Mouse (Mus musculus): ENCODE measurements around the gene Lactbl1. TPM values are rescaled to one million over a fixed set of nuclear protein-coding genes. Genes with fewer than 3 reads are reported as not detected.

Lactbl1 gene
- total RNA-seq, 2 experiments from 2014 or later = 0.22 to 0.25 TPM

DNA sequence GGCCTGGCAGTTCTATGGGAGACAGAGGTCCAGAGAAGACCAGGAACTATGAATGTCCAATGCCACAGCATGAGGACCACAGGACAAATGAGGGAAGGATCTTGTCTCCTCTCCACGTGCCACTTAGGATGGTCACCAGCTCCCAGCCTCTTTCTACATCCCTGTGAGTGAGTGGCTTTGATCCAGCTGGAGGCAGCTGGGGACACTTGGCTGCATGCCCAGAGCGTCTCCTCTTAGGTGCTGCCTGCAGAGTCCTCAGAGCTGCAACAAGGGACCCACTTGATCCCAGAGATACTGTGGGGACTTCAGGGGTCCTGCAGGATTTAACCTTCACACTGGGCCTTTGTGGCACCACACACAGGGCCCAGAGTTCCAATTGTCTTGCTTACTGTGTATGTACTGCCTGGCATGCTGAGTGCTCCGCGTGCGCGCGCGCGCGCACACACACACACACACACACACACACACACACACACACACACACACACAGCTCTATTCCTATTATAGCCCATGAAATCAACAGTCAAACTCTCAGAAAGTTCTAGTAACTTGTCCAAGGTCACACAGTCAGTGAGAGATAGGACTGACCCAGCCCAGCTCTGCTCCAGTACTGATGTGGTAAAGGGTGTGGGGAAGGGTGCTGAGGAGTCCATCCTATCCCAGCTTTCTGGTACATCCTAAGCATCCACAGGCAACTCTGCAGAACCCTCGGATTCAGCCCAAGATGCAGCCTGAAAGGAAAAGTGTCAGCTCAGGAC, 9.0 kb downstream of the Lactbl1 start:
- DNase-seq (ENCODE audit: low spot score in 2 of 2) = peak; percentile 65 to 88

DNA sequence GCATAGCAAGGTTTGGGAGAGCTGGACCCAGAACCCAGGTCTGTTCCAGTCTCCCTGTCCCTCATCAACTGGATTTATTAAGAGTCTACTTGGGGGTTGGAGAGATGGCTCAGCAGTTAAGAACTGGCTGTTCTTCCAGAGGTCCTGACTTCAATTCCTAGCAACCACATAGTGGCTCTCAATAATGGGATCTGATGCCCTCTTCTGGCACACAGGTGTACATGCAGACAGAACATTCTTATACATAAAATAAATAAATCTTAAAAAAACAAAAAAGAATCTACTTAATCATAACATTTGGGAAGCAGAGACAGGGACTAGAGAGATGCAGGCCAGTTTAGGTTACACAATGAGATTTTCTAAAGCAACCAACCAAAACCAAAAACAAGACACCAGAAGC, 13.6 kb downstream of the Lactbl1 start:
- intact Hi-C loops (cut with DNase I) = no loop called here
- DNase-seq (ENCODE audit: low spot score in 2 of 2) = no peak

More for the DNA sequence above, 9.0 kb downstream of the Lactbl1 start:
- intact Hi-C loops (cut with DNase I) = no loop called here

DNA sequence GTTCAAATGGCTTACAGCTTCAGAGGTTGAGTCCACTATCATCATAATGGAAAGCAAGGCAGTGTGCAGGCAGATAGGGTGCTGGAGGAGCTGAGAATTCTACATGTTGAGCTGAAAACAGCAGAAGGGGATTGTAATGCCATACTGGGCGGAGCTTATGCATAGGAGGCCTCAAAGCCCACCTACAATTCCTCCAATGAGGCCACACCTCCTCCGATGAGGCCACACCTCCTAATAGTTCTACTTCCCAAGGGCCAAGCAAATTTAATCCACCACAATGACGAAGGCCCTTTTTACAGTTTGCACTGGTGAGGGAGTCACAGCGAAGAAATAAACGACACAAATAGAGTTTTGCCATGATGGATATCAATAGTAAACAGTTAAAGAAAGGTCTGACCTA, 14.1 kb downstream of the Lactbl1 start:
- no peak for DNase-seq (ENCODE audit: low spot score in 2 of 2)
- intact Hi-C loops (cut with DNase I) = no loop called here

DNA sequence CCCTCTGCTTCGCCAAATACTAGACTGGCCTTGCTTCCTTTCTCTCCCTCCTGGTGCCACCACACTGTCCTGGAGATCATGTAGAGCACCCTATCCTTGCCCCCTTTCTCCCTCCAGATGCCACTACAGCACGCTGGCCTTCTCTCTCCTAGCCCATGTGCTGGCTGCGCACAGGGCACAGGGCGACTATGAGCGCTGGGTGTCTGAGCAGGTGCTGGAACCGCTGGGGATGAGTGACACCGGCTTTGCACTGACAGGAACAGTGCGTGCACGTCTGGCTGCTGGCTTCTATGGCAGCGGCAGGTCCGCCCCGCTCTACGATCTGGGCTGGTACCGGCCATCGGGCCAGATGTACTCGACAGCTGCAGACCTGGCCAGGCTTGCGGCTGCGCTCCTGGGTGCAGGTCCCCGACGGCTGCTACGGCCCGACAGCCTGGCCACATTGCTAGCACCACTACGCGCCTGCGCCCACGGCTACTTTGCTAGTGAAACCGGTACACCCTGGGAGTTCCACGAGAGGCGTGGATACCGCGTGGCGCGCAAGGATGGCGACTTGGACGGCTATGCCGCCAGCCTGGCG, 14.7 kb downstream of the Lactbl1 start:
- intact Hi-C loops (cut with DNase I) = no loop called here
- DNase-seq (ENCODE audit: low spot score in 2 of 2) = no peak

DNA sequence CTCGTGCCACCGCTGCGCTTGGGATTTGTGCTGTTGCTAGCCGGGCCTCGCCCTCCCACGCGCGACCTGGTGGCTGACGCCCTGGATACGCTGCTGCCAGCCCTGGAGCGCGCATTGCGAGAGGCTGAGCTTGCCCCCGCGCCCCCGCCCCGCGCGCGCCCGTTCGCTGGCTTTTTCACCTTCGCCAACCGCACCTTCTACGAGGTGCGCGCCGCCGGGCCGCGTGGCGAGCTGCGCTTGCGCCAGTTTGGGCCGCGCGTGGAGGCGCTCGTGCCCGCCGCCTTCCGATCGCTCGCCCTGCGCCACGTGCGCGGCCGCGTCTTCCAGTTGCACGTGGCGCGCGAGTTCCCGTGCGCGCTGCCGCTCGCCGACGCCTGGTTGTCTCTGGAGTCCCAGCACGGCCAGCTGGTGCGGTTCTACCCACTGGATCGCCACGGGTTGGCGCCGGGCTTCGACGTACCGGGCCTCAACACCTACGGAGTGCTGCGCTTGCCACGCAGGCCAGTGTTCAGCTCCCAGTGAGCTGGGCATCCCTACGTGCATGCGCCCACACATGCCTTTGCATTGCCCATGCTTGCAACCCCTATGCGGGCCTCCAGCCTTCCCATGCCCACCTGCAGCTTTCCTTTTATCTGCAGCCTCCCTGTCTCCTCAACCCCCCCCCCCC, 15.3 kb downstream of the Lactbl1 start:
- intact Hi-C loops (cut with DNase I) = no loop called here
- DNase-seq (ENCODE audit: low spot score in 2 of 2) = peak; percentile 82 to 90

DNA sequence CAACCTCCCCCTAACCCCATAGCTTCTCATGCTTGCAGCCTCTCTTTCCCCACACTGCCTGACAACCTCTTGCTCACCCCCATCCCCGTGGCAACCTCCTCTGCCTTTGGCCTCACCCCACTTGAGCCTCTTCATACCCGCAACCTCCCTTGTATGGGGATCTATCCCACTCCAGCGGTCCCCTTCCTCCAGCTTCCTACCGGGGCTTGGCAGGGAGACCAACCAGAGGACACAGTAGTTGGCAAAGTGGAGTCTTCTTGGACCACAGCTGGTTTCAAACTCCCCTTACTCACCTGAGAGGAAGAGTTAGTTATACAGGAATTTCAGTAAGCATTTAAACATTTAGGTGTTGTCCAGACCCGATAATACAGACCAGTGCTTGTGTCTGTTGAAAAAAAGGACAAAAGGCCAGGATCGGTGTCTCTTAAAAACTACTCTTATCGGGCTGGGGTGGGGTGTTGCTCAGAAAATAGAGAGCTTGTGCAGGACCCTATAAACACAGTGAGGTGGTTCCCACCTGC, 15.9 kb downstream of the Lactbl1 start:
- no peak for DNase-seq (ENCODE audit: low spot score in 2 of 2)
- intact Hi-C loops (cut with DNase I) = no loop called here

DNA sequence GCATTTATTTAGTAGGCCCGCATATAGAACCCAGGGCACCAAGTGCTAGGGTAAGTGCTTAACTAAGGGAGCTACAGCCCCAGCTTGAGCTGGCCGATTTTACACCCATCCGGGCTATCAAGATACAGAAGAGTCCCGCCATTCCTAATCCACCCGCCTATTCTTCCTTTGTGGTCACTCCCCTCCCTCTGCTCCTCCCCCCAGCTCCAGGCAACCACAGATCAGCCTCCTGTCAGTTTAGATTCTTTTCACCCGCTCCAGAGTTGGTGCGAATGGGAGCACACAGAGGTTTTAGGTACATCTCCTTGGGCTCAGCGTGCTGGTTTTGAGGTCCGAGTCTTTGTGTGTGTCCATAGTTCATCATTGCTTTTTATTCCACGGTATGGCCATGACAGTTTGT, 16.5 kb downstream of the Lactbl1 start:
- DNase-seq (ENCODE audit: low spot score in 2 of 2) = no peak
- intact Hi-C loops (cut with DNase I) = no loop called here

DNA sequence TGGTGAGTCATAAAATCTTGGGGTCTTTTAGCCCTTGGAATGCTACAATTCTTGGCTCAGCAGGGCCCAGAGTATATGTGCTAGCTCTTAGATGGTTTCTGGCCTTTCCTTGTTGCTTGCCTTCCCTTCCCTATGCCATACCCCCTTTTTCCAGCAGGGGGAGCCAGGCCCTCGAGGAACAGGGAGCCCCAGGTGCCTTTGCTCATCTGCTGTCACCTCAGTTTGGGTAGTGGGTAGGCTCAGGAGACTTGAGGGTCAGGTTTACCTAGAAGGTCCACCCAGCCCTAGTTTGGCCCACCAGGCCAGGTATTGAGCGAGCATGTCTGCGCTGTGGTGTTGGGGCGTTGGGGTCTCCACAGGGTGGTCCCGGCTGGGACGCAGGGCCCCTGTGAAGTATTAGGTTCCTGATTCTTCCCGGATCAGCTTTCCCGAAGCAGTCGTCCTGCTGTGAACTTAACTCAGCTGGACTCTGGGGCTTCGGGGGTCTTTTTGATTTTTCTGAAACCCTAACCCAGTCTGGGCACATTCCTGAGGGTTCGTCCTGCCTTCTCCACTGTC, 26.6 kb downstream of the Lactbl1 start:
- peak; percentile 91 to 92 for DNase-seq (ENCODE audit: low spot score in 2 of 2)
- intact Hi-C loops (cut with DNase I) = loop anchor here (5.0 kb wide), 1 partner anchor 423 kb away; no protein-coding TSS in a partner anchor

DNA sequence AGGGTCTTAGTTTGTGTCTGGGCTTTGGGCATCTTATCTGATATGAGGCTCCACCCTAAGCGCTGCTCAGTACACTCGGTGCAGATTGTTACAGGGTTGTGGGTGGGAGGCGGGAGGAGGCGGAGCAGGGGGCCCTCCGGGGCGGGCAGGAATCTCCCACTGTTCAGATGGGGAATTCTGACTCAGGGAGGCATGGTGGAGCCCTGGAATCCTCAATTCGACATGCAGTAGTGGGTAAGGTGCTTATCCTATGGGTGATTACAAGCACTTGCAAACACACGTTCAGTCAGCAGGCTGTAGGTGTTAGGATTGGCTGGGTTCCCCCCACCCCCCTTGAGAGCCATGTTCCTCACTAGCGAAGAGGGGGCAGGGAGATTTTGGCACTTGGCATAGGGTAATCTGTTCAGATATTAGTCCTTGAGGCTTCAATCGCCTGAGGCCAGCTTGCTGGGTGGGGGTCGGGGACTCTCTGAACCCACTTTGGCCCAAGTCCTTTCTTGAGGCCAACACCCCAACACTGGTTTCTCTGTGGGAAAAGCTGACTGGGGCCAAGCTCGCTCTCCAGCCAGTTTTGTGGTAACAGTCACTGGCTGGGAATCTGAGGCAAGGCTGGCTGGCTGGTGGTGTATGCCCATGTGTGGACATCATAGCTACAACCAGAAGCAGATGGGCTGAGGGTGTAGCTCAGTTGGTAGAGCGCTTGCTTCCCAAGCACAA, 27.2 kb downstream of the Lactbl1 start:
- peak; percentile 37 to 52 for DNase-seq (ENCODE audit: low spot score in 2 of 2)
- intact Hi-C loops (cut with DNase I) = loop anchor here (2.0 to 5.0 kb wide), 3 partner anchors 227 to 423 kb away; no protein-coding TSS in a partner anchor

DNA sequence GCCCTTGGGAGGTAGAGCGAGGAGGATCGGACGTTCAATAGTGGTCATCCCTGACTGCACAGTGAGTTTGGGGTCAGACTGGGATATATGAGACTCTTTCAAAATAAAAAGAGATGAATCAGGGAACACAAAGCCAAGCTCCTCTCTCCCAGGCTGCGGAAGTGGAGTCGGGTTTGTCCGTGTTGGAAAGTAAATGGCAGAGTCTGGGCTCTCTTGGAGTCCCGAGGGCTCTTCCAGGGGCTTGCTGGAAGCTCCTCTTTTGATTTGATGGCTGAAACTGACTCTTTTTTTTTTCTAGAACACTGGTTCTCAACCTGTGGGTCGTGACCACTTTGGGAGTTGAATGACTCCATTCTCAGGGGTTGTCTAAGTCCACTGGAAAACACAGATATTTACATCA, 27.8 kb downstream of the Lactbl1 start:
- DNase-seq (ENCODE audit: low spot score in 2 of 2) = no peak
- intact Hi-C loops (cut with DNase I) = loop anchor here (2.0 to 5.0 kb wide), 2 partner anchors 227 to 327 kb away; no protein-coding TSS in a partner anchor

DNA sequence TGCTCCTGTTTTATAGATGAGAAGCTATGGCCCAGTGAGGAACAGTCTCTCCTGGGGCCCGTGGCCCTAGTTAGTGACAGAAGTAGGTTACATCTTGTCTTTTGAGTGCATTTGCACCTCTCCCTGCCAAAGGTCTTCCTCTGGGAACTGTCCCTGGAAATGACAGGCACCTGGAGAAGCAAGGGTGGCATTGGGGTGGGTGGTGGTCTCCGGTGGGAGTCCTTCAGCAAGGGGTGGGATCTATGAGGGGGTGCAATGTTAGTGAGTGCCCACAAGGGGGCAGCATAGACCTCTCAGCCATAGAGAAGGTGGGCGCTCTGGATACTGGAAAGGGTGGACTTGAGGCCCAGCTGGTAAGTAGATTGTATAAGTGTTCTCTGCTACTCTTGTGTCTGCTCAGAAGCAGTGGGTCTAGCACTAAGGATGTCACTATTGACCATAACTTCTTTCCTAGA, 29.0 kb downstream of the Lactbl1 start:
- intact Hi-C loops (cut with DNase I) = loop anchor here (2.0 to 5.0 kb wide), 2 partner anchors 225 to 326 kb away; no protein-coding TSS in a partner anchor

DNA sequence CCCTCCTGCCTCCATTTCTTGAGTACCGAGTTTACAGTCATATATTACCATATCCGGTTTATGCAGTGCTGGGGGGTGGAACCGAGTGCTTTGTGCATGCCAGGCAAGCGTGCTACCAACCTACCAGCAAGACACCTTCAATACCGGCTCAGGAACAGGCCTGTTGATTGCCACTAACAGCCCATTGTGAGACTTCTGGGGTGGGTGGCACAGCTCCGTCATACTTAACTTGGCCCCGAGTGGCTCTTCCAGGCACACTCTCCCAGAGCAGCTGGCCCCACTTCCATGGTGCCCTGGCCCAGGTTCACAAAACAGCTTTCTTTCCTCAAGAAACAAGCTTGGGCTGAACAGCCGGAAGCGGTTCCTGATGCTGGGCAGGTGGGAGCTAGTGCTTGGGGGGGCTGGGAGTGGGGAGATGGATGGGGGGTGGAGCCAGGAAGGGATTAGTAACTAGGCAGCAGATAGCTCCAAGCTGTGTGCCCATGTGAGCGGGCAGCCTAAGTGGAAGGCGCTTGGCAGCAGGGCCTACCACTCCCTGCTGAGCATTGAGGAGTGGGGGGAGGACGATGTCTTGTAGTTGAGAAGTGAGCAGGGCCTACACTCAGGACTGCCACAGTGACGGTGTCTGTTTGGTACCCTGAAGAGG, 29.6 kb downstream of the Lactbl1 start:
- intact Hi-C loops (cut with DNase I) = loop anchor here (2.0 to 5.0 kb wide), 2 partner anchors 225 to 325 kb away; no protein-coding TSS in a partner anchor
- peak; percentile 44 to 80 for DNase-seq (ENCODE audit: low spot score in 2 of 2)

More for the DNA sequence above, 29.0 kb downstream of the Lactbl1 start:
- peak in 1 of 2 experiments; percentile 76 for DNase-seq (ENCODE audit: low spot score in 2 of 2)

DNA sequence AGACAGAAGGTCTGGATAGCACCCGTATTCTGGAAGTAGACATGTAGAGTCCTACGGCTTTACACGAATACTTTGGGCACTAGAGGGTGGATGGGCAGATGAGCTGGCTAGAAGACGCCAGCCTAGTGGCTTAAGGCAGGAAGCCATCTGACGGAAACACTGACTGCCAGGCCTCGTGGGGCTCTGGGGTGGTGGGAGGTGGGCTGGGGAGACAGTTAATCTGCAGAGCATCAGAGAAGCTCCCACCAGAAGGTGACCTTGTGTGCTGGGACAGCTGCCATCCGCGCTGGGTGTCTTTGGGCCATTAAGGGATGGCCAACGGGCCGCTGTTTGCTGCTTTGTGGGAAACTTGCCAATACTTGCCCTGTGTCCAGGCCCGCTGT, 30.1 kb downstream of the Lactbl1 start:
- intact Hi-C loops (cut with DNase I) = loop anchor here (5.0 kb wide), 1 partner anchor 325 kb away; no protein-coding TSS in a partner anchor
- no peak for DNase-seq (ENCODE audit: low spot score in 2 of 2)

DNA sequence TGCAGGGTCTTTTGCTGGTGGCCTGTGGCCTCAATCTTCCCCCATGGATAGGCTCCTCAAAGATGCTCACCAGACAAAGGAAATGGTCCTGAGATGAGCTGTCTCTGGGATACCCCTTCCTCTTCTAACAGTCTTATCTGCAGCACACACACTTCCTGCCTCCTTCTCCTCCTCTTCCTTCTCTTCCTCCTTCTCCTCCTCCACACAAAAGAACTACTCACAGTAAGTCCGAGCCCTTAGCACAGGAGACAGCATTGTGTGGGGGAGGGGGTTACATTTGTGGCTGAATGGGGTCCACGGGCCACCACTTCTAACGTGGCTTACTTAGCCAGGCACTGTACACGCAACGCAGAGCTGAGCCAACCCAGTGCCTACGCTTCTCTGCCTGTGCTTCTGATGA, 30.6 kb downstream of the Lactbl1 start:
- intact Hi-C loops (cut with DNase I) = loop anchor here (5.0 kb wide), 1 partner anchor 324 kb away; no protein-coding TSS in a partner anchor
- no peak for DNase-seq (ENCODE audit: low spot score in 2 of 2)

DNA sequence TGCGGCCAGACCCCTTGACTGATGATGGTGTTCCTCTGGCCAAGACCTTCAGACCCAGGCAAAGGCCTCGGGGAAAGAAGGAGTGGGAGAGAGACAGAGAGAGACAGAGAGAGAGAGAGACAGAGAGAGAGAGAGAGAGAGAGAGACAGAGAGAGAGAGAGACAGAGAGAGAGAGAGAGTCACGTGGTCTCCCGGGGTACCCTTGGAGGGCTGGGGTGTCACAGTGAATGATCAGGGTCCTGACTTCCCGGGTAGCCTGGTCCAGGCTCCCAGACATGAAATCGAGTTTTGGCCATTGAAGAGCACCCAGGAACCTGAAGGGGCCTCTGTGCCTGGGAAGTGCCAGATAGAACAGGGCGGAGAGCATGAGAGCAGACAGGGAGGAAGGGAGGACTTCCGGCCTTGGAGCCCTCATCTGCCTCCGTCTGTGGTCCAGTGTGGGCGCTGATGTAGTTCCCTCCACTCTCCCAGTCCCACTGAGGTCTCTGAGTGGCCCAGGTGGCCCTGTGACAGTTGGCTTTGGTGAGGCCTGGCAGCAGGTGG, 31.3 kb downstream of the Lactbl1 start:
- DNase-seq (ENCODE audit: low spot score in 2 of 2) = no peak
- intact Hi-C loops (cut with DNase I) = loop anchor here (5.0 kb wide), 1 partner anchor 324 kb away; no protein-coding TSS in a partner anchor

DNA sequence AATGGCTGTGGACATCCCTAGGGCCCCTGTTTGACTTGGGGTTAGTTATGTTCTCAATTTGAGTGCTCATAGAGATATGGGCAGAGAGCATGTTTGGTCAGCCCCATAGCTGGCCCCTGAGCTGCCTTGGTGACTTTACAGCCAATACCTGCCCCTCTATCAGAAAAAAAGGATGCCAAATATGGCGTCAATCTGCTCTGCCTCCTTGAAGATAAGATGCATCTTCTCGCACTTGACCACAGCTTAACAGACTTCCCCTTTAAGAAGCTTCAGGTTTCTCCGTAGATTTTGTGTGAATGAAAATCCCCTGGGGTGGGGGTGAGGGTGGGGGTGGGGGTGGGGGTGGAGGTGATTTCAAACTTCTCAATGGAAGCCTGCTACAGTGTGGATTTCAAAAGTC, 35.5 kb downstream of the Lactbl1 start:
- no peak for DNase-seq (ENCODE audit: low spot score in 2 of 2)
- intact Hi-C loops (cut with DNase I) = no loop called here

DNA sequence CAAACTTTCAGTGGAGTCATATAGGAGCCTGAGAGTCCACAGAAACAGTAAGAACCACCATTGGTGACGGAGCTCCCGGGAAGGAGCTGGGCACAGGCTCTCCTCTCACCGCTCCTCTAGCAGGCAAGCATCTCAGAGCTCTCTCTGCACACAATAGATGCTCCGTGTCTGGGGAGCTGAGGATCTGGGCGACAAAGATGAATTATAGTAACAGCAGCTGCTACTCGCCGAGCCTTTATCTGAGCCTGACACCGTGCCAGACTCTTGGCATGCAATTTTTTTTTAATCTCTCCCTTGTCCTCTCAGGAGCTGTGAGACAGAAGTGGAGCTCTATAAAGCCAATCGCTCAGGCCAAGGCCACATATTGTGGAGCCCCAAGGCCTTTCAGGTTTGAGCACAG, 42.6 kb downstream of the Lactbl1 start:
- intact Hi-C loops (cut with DNase I) = no loop called here
- peak; percentile 59 to 71 for DNase-seq (ENCODE audit: low spot score in 2 of 2)

DNA sequence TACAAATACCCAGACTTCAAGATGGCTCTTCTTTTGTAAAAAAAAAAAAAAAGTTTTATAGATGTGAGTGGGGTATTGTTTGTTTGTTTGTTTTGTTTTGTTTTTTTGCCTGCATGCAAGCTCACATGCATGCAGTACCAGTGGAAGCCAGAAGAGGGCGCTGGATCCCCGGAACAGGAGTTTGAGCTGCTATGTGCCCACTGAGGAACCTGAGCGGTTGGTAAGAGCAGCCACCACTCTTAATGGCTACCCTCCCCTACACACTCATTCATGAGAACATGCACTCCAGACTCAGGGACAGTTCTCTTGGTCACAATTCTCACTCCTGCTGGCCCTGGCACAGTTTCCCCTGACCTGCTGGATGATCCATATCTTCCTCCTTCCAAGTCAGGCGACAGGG, 43.6 kb downstream of the Lactbl1 start:
- intact Hi-C loops (cut with DNase I) = no loop called here
- no peak for DNase-seq (ENCODE audit: low spot score in 2 of 2)

All from left cerebral cortex, postnatal 14 days (tissue).